Mouse (Mus musculus): ENCODE results near the gene Acsf3.

DNA sequence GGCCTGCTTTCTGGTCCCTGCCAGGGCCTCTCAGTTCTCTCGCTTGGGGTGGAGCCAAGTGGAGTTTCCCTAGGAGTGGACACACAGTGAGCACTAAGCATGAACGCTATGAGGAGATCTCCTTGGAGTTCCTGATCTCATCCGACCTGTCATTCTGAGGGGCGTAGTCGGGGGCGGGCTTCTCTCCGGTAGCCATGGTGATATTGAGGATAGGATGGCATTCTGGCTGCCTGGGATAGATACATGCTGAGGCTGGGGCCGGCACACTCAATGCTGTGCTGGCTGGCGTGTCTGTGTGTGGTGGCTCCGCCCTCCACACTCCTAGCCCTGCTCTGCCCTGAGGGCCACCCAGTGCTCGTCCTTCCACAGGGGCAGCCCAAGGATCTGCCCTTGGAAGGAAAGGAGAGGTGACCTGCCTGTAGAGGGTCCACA is 78.1 kb downstream of the Acsf3 start:
- TF ChIP-seq CTCF (IDR thresholded peaks at IDR 0.05; ENCODE audit: low read depth) = no peak
- TF ChIP-seq EP300 (IDR thresholded peaks at IDR 0.05; ENCODE audit: low read depth) = no peak
